Mouse (Mus musculus): ENCODE data around the gene Dazl. TPM values are rescaled to one million over a fixed set of nuclear protein-coding genes. Genes with fewer than 3 reads are reported as not detected.

Dazl gene
- 1 to 10 TPM; 4.2 to 4.7 TPM for total RNA-seq (2021)
- long read RNA-seq, experiment 1, partial matches to known transcripts = 0 of 8 reads
- long read RNA-seq, experiment 1, other reads (novel, unspliced or antisense) = 4 of 8 reads
- long read RNA-seq, experiment 2, partial matches to known transcripts = 0 of 6 reads
- long read RNA-seq, experiment 2, other reads (novel, unspliced or antisense) = 3 of 6 reads

DNA sequence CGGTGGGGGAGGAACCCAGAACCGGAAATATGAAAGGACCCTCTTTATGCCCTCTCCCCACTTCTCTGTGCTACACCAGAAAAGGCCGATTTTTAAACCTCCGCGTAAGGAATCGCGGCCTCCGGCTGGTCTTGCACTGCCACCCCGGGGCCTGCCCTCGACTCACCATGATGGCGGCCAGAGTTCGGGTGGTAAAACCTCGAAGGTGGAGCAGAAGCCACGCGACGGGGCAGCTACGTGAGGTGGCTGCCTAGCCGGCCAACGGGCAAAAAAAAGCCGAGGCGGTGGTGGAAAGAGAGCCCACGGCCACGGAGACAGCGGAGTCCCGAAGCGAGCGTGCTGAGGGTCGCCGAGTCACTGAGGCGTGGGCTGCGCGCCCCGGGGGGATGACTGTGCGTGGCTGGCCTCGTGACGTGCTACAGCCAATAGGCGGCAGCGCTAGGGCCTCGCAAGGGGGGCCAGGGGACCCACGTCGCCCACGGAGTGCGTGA, at the start of gene Dazl:
Gene Dazl, minus strand, starts transcription at position 396 of the 491 bp plus-strand sequence.
- no peak for DNase-seq (ENCODE audit: low spot score in 2 of 2)

DNA sequence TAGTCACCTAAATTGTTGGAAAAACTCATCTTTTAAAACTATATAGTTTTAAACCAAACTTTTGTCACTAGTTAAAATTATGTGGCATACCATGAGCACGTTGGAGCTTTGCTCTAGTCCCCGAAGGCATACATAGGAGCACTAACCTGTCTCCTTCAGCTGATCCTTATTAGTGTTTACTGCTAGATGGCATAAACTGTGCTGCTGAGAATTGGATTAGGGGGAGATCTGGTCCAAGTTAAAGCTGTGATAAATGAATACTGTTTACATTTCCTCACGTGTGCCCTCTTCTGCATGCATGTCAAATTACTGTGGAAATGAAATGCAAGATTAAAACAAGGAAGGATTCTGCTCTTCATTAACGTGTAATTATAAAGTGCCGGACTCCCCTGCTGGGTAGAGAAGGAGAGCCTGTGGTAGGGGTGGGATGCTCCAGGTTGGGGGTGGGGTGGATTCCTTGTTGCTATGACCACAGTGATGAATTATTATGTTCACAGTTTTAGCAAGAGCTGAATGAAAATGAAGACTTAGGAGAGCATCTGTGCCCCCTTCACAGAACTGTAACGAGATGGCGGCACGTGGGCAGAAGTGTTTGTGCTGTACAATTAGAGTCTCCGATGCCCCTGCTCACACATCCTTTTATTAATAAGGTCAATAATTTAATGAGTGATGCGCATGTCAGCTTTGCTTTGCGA, 48.6 kb upstream of the Dazl start:
- DNase-seq (ENCODE audit: low spot score in 2 of 2) = no peak

DNA sequence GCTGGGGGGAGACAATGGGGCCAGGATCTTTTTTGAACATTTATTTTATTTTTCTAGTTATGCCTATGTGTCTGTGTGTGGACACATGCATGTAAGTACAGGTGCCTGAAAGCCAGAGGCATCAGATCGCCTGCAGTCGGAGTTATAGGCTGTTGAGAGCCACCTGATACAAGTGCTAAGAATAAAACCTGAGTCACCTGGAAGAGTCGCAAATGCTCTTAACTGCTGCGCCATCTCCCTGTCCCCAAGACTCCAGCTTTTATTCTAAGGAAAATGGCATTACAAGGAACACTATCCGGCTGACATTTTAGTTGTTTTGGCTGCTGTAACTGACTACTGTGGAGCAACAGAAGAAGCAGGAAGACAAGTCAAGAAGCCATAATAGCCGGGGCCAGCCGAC, 45.5 kb upstream of the Dazl start:
- DNase-seq (ENCODE audit: low spot score in 2 of 2) = no peak

DNA sequence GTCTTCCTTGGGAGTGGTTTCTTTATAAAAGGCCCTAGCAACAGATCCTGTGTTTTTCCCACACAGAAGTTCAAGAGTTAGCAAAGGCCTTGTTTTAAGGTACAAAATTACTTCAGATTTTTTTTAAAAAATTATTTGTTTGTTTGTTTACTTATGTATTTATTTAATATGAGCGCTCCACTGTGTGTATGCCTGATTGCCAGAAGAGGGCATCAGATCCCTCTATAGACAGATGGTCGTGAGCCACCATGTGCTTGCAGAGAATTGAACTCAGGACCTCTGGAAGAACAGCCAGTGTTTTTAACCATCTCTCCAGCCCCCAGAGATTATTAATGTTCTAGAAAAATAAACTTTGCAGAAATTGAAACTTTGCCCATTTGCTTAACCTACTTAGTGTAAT, 42.3 kb upstream of the Dazl start:
- DNase-seq (ENCODE audit: low spot score in 2 of 2) = no peak

DNA sequence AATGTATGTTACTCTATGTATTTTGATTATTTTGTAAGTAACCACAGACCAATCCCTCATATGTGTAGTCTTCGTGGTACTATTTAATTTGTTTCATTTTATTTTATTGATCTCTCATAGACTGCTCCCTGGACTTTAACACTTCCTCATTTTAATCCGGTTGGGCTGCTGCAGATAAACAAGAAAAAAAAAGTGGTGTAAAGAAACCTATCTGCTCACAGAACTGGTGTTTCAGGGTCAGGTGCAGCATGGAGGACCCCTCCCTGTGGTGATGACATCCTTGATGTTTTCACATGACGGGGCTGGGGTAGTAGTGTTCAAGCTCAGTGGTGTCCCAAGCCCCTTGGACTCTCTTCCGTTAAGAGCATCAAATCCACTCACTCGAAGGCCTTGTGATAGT, 41.3 kb upstream of the Dazl start:
- no peak for DNase-seq (ENCODE audit: low spot score in 2 of 2)

DNA sequence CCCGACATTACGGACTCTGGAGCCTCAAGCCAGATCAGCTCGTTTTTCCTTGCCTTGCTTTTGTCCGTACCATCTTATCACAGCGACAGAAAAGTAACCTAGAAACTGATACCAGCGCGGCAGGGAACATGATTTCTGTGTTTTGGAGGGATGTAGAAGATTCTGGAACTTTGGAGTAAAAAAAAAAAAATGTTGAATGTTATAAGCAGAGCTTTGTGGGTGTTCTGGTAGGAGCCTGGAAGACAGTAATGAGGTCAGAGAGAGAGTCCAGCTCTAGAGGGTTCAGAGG, 38.5 kb upstream of the Dazl start:
- DNase-seq (ENCODE audit: low spot score in 2 of 2) = no peak

DNA sequence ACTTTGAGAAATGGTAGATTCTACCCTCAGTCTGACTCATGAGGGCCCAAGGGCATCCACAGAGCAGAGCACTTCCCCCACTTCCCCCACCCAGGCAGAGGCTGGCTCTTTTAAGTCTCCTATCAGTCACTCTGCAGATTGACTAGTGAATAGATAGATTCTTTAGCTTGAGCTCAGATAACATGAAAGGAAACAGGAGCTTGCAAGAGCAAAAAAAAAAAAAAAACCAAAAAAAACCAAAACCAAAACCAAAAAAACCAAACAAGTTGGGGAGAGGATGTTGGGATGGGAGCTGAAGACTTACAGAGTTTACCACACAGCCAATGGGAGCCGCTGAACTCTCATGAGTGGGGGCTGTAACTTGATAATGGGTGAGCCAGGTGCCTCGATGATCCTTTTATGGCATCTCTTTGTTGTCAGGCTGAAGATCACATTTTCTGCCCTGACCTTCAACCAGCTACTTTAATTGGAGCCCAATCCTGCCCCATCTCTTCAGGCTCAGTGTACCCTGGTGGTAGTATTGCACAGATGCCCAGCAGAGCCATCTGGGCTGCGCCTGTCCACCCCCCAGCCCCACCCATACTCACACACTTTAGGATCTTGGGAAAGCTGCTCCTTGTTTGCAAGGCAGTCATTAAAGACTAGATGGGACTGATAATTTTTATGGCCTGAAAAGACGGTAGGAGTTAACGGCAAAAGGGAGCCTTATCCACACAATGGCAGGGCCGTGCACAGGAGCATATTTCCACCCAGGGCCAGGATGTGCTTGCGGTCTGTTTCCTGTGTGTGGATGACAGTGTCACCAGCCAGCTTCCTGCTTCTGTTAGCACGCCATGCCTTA, 38.0 kb upstream of the Dazl start:
- no peak for DNase-seq (ENCODE audit: low spot score in 2 of 2)

DNA sequence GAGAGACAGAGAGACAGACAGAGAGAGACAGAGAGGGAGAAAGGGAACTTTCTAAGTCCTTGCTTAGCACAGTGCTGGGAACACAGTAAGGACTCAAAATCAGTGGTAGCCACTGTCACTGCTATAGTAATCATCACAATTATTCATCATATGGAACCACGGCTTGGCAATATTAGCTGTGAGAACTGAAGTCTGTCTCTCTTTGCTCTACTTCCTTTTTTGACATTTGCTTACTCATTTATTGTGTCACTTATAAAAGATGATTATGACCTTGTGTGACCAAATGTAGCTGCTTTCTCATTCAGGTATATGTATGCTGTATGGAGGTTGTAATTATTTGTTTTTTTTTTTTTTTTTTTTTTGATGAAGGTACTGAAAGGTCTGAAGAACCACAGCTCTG, 36.8 kb upstream of the Dazl start:
- DNase-seq (ENCODE audit: low spot score in 2 of 2) = no peak

DNA sequence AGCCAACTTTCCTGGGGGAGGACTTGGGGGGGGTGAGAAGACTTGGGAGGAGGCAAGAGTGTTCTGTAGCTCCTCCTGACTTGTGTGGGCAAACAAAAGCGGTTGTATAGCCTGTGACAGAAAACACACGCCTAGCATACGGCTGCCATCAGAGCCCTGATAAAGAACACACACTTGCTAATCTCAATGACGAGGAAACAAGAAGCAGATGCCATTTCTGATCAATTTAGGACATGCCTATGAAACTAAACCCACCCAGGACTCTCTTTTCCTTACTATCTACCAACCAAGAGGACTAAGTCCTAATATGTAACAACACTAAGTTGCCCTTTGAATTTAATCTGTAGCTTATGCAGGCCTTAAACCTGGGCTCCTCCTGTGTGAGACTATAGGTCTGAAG, 31.2 kb upstream of the Dazl start:
- DNase-seq (ENCODE audit: low spot score in 2 of 2) = no peak

DNA sequence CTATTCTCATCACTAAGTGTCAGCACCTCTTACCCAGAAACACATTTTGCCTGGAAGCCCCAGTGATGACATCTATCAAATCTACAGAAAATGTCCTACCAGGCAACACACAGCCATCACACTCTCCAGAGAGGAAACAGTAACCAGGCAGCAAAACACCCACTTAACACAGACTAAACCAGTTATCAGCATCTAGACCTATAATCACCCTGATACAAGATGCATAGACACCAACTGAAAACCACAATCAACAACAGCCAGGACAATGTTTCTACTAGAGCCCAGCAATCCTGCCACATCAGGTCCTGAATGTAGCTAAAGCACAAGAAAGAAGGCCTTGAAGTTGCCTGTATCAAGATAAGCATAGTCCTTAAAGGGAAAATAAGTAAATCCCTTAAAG, 25.4 kb upstream of the Dazl start:
- no peak for DNase-seq (ENCODE audit: low spot score in 2 of 2)

DNA sequence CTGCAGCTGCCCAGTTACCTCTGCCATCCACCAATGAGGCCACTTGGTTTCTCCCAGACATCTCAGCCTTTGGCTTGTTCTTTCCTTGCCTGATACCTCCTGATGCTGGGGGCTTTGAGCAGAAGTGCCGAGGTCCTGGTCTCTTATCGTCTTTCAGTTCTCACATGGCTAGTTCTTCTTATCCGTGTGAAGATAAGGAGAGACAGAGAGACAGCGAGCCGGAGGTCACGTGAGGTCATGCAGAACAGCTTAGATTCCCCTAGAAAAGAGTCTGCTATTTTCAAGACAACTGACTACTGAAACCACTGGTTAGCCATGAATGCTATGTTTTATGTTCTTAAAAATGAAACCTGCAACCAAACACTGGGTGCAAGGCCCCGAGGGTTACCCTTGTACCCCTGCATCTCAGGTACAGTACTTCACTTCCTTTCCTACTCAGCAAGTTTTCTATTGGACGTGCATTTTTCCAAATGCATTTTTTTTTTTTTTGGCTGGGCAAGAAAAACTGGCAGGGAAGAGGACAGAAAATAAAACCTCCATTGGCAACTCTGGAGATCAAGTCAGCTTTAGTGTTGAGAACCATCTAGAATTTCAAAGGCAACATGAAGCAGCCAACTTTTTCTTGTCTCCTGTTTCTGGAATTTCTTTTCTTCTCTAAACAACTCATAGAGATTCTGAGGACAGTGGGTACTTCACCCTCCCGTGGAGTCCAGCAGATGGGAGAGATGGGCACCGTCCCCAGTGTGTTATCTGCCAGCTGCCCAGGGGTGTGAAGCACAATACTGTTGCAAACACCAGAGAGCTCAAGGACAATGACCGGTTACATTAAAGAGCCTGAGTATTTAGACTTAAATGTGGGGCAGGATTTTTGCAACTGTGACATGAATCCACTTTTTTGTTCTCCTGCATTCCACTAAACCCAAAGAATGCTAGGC, 23.0 kb upstream of the Dazl start:
- DNase-seq (ENCODE audit: low spot score in 2 of 2) = no peak

DNA sequence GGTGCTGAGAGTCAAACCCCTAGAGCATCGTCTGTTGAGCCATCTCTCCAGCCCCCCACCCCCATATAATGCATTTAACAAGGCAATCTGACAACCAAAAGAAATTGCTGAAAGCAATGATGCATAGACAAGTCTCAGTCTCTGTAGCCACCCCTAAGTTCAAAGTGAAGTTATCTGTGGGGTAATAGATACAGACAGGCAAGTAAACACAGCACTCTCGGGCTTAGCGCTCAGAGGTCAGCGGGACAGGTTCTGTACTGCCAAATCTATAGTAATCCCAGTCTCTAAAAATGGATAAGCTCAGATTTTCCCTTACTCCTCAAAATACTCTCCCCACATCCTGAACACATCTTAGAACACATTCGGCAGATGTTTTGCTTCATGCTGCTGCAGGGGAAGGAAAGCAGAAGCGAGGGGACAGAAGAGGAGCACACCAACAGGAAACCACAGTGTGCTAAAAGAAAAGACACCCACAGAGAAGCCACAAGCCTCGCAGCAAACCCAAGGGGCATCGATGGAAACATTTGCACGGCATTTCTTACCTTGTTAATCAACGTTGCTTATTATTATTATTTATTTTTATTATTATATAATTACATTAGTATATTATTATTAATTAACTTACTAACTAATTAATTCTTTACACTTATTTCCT, 16.8 kb upstream of the Dazl start:
- no peak for DNase-seq (ENCODE audit: low spot score in 2 of 2)

DNA sequence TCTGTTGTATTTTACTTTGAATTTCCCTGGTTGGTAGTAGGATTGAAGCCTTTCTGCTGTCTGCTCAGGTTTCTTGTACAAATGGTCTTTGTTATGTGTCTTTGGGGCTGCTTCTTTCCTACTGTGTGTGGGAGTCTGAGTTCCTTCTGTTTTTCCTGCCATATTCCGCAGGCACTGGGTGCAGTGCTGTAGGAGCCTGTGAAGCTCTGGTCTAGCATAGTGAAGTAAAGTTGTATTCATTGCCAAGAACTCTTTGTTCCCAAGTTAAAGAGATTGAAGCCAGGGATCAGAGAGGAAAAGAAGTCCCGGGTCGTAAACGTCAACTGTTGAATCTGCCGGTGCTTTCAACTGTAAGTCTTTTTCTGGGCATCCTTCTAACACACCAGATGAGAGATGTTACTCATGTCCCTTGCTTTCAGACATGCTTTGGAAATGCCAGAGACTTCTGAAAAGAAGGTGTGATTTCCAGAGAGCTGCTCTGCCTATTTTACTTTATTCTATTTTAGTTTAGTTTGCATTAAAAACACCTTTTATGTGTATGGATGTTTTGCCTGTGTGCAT, 16.2 kb upstream of the Dazl start:
- DNase-seq (ENCODE audit: low spot score in 2 of 2) = no peak

DNA sequence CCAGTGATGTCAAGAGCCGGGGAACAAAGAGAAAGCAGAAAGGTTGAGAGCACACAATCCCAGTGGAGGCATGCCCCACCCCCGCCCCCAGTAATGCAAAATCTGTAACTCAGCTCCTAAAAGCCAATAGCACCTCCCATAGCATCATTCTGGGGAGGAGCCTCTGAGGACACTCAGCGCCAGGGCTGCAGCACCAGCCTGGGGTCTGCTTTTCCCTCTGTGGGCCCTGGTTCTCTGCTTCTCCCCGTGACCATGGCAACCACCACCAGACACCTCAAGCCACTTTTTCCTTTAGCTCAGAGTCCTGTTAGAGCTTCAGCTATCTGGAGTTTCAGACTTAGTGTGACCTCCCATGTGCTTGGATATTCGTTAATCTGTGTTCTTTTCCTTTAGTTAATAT, 15.4 kb upstream of the Dazl start:
- no peak for DNase-seq (ENCODE audit: low spot score in 2 of 2)

DNA sequence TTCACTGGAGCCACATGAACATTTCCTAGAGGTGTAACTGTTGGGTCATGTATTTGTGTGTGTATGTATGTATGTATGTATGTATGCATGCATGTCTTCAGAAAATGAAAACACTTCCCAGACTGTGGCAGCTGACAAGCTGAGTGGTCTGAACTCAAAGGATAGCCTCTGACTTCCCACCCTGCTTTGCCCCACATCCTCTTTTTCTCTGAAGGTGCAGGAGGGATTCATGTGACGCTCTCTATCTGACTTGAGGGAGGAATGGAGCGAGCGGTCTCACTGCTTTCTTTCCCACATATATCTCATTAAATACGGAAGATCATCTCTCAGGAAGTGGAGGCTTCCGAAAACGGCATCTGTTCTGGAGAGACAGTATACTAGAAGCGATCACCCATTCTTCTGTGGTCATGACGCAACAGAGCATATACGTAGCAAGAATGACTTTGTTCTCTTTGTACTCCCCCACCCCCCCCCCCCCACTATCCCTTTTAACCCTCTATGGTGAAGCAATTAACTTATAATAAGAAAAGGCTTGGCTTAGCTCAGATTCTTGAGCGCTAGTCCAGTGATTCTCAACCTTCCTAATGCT, 14.7 kb upstream of the Dazl start:
- DNase-seq (ENCODE audit: low spot score in 2 of 2) = no peak

DNA sequence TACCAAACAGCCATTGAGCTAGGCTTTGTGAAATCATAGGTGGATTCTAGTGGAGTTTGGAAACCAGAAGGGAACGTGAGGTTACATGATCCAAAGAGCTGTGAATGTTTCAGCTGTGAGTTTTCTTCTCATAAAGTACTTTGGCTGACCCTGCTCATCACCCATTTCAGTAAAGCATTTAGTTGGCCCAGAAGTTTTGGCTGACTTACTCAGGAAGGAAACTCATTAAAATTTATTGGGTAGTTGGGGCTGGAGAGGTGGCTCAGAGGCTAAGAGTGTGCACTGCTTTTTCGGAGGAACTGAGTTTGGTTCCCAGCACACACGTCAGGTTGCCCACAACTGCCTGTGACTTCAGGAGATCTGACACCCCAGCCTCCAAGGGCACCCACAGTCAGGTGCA, 9.4 kb upstream of the Dazl start:
- DNase-seq (ENCODE audit: low spot score in 2 of 2) = no peak

DNA sequence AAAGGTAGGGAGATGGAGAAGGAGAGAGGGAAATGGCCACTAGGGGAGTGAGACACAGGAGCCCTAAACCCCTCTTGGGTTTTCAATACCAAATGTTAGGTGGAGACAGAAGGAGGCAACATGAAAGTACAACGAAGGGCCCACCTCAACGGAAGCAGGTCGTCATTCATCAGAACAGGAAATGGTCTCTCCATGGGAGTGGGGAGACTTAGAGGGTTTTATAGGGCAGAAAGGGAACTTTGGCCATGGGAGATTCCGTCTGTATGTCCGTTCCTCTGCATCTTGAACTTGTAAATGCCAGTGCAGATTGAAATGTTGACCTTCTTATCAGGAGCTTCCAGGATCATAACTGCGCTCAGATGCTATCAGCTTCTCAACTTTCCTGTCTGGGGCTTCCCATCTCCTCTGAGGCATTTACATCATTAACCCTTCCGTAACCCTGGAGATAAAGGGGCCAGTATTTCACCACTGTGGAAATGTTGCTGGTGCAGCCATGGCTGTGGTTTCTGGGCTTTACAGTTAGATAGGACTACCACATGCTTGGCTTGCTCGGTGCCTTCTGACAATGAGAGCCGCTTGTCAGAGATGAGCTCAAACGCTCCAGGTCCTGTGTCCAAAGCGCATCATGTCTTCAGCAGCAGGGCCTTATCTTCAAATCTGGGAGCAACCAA, 6.9 kb upstream of the Dazl start:
- no peak for DNase-seq (ENCODE audit: low spot score in 2 of 2)

DNA sequence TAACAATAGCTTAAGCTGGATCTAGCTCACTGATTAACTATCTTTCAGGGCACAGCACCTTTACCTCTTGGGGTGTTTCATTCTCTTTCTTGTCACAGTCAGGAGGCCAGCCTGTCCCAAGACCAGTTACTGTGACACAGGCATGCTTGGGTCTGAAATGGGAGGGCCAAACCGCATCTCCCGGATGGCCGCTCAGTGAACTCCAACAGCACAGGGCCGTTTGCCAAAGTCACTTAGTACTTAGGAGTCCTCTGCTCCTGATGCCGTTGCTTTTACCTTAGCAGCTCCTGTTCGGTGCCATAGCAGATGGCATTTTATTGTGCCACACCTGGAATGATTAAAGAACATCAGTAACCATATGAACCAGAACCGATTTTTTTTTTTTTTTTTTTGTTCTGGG, 5.4 kb upstream of the Dazl start:
- no peak for DNase-seq (ENCODE audit: low spot score in 2 of 2)

DNA sequence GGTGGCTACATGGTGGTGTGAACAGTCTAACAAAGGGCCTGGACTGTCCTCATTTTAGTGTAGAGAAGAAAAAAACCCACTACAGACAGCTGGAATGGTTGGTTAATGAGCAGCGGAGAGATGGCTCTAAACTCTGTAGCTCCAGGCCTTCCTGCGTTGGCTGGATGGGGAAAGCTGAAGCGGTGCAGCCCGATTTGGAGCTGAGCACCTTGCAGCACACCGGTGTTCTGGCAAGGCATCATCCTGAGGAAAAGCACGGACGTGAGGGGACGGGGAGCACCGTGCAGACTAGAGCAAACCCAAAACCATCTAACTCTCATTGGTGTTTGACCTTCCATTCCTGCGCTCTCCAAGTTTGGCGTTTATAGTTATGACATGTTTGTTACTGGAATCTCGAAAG, 1.3 kb upstream of the Dazl start:
- no peak for DNase-seq (ENCODE audit: low spot score in 2 of 2)
